Mouse (Mus musculus) midbrain, embryonic 10.5 days (tissue): ENCODE data around the gene Cbfa2t2. TPM values are rescaled to one million over a fixed set of nuclear protein-coding genes. Genes with fewer than 3 reads are reported as not detected.

Experiments
- DNase-seq: peaks from one replicate; pipeline ENCODE4 v3.0.0-alpha.2; 2017; ENCODE audit warnings: low spot score
- H3K27ac ChIP-seq: fragments of 300-500 bp; sonication (generic); replicated peaks from 2 replicates; pipeline ENCODE4 v1.5.1; 2016; ENCODE audit warnings: mild to moderate bottlenecking
- H3K27me3 ChIP-seq: fragments of 300-500 bp; sonication (generic); 2 replicates; pipeline ENCODE4 v1.6.1; 2016; ENCODE audit warnings: low read depth, mild to moderate bottlenecking; ENCODE audit not compliant: poor library complexity, severe bottlenecking
- H3K36me3 ChIP-seq: fragments of 300-500 bp; sonication (generic); 2 replicates; pipeline ENCODE4 v1.6.1; 2016; ENCODE audit warnings: mild to moderate bottlenecking, moderate library complexity
- H3K4me1 ChIP-seq: fragments of 300-500 bp; sonication (generic); 2 replicates; pipeline ENCODE4 v1.6.1; 2016
- H3K4me3 ChIP-seq: fragments of 300-500 bp; sonication (generic); 2 replicates; pipeline ENCODE4 v1.5.1; 2016; ENCODE audit warnings: mild to moderate bottlenecking, moderate library complexity
- H3K9me3 ChIP-seq: fragments of 300-500 bp; sonication (generic); replicated peaks from 2 replicates; pipeline ENCODE4 v1.6.1; 2016; ENCODE audit warnings: mild to moderate bottlenecking
- WGBS: fragments of 180-500 bp; shearing (Covaris S2); methylation state at CpG from one replicate; pipeline ENCODE4 v1.1.7; 2016; 5-methylcytosine and 5-hydroxymethylcytosine counted together
- polyA plus RNA-seq: library from polyadenylated mRNA; unstranded; fragments of >200 nt; fragmentation: Nextera tagmentation; extraction: Ambion mirVana; gene quantifications from 2 replicates; pipeline ENCODE4 v1.2.1, GENCODE M21; 2016

Cbfa2t2 gene
- polyA plus RNA-seq, 1 experiment from 2014 or later: 67.4 TPM

DNA sequence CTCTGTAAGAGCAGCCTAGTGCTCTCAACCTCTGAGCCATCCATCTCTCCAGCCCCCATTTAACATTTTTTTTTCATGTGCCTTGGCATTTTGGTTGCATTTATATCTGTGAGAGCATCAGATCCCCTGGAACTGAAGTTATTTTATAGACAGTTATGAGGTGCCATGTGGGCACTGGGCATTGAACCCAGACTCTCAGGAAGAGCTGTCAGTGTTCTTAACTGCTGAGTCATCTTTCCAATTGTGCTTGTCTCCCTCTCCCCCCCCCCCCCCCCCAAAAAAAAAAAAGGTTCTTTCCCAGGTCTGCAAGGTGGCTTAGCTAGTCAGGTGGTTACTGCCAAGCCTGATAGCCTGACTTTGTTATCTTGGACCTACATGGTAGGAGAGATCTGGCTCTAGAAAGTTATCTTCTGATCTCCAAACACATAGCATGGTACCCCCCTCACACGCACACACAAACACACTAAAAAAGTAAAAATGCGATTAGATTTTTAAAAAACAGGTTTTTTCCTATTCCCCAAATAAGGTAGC lies 63.5 kb downstream of the Cbfa2t2 start:
- no peak overlapping the region for H3K27ac ChIP-seq
- 95% methylated on average over 2 of the region's 2 CpGs for WGBS
- no peaks in the 10 kb centered on the region for H3K27me3 ChIP-seq
- no peaks in the 10 kb centered on the region for H3K9me3 ChIP-seq
- peaks cover 49% of the 10 kb centered on the region for H3K36me3 ChIP-seq
- H3K4me3 ChIP-seq: no peak overlapping the region
- no peak for DNase-seq
- no peaks in the 10 kb centered on the region for H3K4me1 ChIP-seq

DNA sequence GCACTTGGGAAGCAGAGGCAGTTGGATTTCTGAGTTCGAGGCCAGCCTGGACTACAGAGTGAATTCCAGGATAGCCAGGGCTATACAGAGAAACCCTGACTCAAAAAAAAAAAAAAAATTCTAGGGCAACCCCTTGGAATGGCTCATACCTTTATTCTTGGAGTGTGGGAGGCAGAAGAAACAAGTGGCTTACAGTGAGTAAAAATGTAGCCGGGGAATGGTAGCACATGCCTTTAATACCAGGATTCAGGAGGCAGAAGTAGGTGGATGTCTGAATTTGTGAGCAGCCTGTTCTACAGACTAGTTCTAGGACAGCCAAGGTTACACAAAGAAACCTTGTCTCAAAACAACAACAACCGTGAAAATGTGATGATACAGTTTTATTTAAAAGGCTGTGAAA lies 64.5 kb downstream of the Cbfa2t2 start:
- H3K36me3 ChIP-seq: peaks cover 58% of the 10 kb centered on the region
- DNase-seq: no peak
- no peak overlapping the region for H3K4me3 ChIP-seq
- WGBS: 94% methylated on average over 3 of the region's 3 CpGs
- no peaks in the 10 kb centered on the region for H3K27me3 ChIP-seq
- no peaks in the 10 kb centered on the region for H3K9me3 ChIP-seq
- no peaks in the 10 kb centered on the region for H3K4me1 ChIP-seq
- H3K27ac ChIP-seq: no peak overlapping the region

DNA sequence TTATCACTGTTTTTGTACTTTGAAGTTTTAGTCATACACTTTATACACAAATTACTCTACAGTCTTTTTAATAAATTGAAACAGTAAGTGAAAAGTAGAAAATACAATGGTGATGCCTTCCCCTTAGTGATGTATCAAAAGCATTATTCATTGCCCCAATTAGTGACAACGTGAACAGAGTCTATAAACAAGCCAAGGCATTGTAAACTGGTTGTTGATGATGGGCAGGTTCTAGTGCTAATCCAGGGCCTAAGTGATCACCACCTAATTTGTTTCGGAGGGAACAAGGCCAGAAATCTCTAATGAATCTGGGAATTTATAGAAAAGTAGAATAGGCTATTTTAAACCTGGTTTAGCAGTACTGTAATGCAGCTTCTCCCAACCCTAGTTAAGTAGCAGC lies 70.8 kb downstream of the Cbfa2t2 start:
- Histone ChIP-seq H3K4me1 (no peaks in the 10 kb centered on the region), H3K27ac (no peak overlapping the region), H3K4me3 (no peak overlapping the region), H3K9me3 (no peaks in the 10 kb centered on the region), H3K27me3 (no peaks in the 10 kb centered on the region), H3K36me3 (peaks cover 95% of the 10 kb centered on the region)
- DNase-seq: no peak
- 87% methylated on average over 2 of the region's 2 CpGs for WGBS

- Histone ChIP-seq H3K36me3 (peaks cover 97% of the 10 kb centered on the region), H3K4me1 (no peaks in the 10 kb centered on the region), H3K4me3 (no peak overlapping the region), H3K27ac (no peak overlapping the region), H3K9me3 (no peaks in the 10 kb centered on the region), H3K27me3 (no peaks in the 10 kb centered on the region)
- WGBS: 86% methylated on average over 9 of the region's 9 CpGs
- no peak for DNase-seq
Measured at GRCm38 (mm10) chr2:154507566-154508283, 71.4 kb downstream of the Cbfa2t2 start.

- Histone ChIP-seq H3K4me1 (no peaks in the 10 kb centered on the region), H3K9me3 (no peaks in the 10 kb centered on the region), H3K27ac (no peak overlapping the region), H3K27me3 (no peaks in the 10 kb centered on the region), H3K4me3 (no peak overlapping the region), H3K36me3 (peaks cover 97% of the 10 kb centered on the region)
- DNase-seq: no peak
- WGBS: 93% methylated on average over 4 of the region's 4 CpGs
Measured at GRCm38 (mm10) chr2:154508450-154508849, 72.2 kb downstream of the Cbfa2t2 start.

DNA sequence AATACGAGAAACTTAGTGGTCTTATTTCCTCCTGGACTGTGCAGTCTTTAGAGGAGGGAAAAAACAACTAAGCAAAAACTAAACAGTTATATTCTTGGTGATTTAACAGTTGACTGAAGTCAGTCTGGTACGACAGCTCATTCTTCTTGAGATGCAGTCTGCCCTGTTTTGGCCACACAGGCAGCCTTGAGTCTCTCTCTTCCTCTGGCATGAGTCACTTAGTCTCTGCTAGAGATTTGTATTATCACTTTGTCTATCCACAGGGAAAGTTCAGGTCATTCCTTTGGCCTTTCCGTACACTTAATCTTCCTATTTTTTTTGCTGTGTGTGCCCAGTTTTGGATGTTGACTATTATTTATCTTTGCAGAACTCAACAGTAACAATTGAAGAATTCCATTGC lies 73.9 kb downstream of the Cbfa2t2 start:
- Histone ChIP-seq H3K27ac (no peak overlapping the region), H3K4me1 (no peaks in the 10 kb centered on the region), H3K27me3 (no peaks in the 10 kb centered on the region), H3K9me3 (no peaks in the 10 kb centered on the region), H3K36me3 (peaks cover 92% of the 10 kb centered on the region), H3K4me3 (no peak overlapping the region)
- no peak for DNase-seq
- 89% methylated on average over 3 of the region's 3 CpGs for WGBS

DNA sequence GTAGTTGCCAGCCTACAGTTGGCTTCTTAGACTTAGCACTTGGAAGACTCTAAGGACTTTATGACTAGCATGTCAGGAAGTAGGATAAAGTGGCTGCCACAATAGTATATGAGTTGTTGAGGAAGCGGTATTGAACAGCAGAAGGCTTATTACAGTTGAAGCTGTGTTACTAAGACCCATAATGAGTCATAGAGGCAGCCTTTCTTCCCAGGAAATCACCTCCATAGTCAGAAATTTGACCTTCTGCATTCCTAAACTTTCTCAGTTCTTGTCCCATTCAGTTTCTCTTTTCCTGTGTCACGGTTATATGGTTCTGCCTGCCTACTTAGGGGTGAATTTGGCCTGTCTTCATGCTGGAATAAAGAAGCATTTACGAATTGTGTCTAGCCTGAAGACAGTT lies 80.7 kb downstream of the Cbfa2t2 start:
- Histone ChIP-seq H3K4me3 (no peak overlapping the region), H3K36me3 (peaks cover 88% of the 10 kb centered on the region), H3K9me3 (no peaks in the 10 kb centered on the region), H3K4me1 (no peaks in the 10 kb centered on the region), H3K27me3 (no peaks in the 10 kb centered on the region), H3K27ac (no peak overlapping the region)
- no peak for DNase-seq
- 90% methylated on average over 3 of the region's 3 CpGs for WGBS

DNA sequence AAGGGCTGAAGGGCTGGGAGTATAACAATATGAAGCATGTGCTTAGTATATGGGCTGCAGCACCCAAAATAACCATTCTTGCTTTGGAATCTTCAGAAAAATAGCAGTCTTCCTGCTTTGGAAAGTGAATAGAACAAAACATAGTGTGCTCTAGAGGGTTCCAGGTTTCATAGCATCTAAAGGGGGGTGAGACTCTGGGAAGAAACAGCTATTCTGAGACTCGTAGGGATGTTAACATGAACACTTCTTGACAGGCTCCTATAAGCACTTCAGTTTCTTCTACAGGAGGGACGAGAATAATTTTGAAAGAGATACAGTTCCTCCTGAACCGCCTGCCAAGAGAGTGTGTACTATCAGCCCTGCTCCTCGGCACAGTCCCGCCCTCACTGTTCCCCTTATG lies 81.1 kb downstream of the Cbfa2t2 start:
- H3K9me3 ChIP-seq: no peaks in the 10 kb centered on the region
- 94% methylated on average over 5 of the region's 5 CpGs for WGBS
- no peak overlapping the region for H3K4me3 ChIP-seq
- peaks cover 88% of the 10 kb centered on the region for H3K36me3 ChIP-seq
- H3K27ac ChIP-seq: no peak overlapping the region
- DNase-seq: no peak
- H3K27me3 ChIP-seq: no peaks in the 10 kb centered on the region
- H3K4me1 ChIP-seq: no peaks in the 10 kb centered on the region

- H3K27ac ChIP-seq: no peak overlapping the region
- peaks cover 95% of the 10 kb centered on the region for H3K36me3 ChIP-seq
- H3K27me3 ChIP-seq: no peaks in the 10 kb centered on the region
- no peaks in the 10 kb centered on the region for H3K4me1 ChIP-seq
- no peak overlapping the region for H3K4me3 ChIP-seq
- no peaks in the 10 kb centered on the region for H3K9me3 ChIP-seq
- DNase-seq: no peak
Measured at GRCm38 (mm10) chr2:154521449-154521848, 85.2 kb downstream of the Cbfa2t2 start.

- Histone ChIP-seq H3K9me3 (no peaks in the 10 kb centered on the region), H3K36me3 (peaks cover 95% of the 10 kb centered on the region), H3K27ac (no peak overlapping the region), H3K27me3 (no peaks in the 10 kb centered on the region), H3K4me3 (no peak overlapping the region), H3K4me1 (no peaks in the 10 kb centered on the region)
- 95% methylated on average over 5 of the region's 5 CpGs for WGBS
- no peak for DNase-seq
Measured at GRCm38 (mm10) chr2:154522334-154522733, 86.1 kb downstream of the Cbfa2t2 start.

- Histone ChIP-seq H3K27me3 (no peaks in the 10 kb centered on the region), H3K4me1 (no peaks in the 10 kb centered on the region), H3K4me3 (no peak overlapping the region), H3K36me3 (peaks cover 98% of the 10 kb centered on the region), H3K9me3 (no peaks in the 10 kb centered on the region), H3K27ac (no peak overlapping the region)
- DNase-seq: no peak
- WGBS: 91% methylated on average over 2 of the region's 2 CpGs
Measured at GRCm38 (mm10) chr2:154525285-154525684, 89.0 kb downstream of the Cbfa2t2 start.

DNA sequence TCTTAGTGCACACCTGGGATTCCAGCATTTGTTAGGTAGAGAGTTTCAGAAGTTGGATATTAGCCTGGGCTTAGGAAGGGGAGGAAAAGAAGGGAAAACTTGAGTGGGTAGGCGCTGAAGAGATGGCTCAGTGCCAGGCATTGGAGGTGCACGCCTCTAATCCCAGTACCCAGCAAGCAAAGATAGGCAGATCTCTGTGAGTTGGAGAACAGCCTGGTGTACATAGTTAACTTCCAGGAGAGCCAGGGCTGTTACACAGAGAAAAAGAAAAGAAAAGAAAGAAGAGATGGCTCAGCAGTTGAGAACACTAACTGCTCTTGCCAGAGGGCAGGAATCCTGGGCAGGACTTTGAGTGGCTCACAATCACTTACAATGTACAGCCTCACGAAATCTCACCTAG lies 90.2 kb downstream of the Cbfa2t2 start:
- Histone ChIP-seq H3K27ac (no peak overlapping the region), H3K4me1 (no peaks in the 10 kb centered on the region), H3K4me3 (no peak overlapping the region), H3K36me3 (peaks cover 98% of the 10 kb centered on the region), H3K27me3 (no peaks in the 10 kb centered on the region), H3K9me3 (no peaks in the 10 kb centered on the region)
- DNase-seq: no peak
- WGBS: 92% methylated on average over 3 of the region's 3 CpGs

GRCm38 (mm10) chr2:154532888-154533287 lies 96.6 kb downstream of the Cbfa2t2 start:
- Histone ChIP-seq H3K27ac (no peak overlapping the region; the same call in 1 of the 2 replicates), H3K27me3 (no peaks in the 10 kb centered on the region), H3K4me3 (no peak overlapping the region), H3K36me3 (peaks cover 96% of the 10 kb centered on the region), H3K4me1 (peaks cover 10% of the 10 kb centered on the region), H3K9me3 (no peaks in the 10 kb centered on the region)
- DNase-seq: no peak
- WGBS: 43% methylated on average over 3 of the region's 3 CpGs
